Comparison of ENCODE assay signal across 8 mouse cellular contexts in the genomic region with DNA sequence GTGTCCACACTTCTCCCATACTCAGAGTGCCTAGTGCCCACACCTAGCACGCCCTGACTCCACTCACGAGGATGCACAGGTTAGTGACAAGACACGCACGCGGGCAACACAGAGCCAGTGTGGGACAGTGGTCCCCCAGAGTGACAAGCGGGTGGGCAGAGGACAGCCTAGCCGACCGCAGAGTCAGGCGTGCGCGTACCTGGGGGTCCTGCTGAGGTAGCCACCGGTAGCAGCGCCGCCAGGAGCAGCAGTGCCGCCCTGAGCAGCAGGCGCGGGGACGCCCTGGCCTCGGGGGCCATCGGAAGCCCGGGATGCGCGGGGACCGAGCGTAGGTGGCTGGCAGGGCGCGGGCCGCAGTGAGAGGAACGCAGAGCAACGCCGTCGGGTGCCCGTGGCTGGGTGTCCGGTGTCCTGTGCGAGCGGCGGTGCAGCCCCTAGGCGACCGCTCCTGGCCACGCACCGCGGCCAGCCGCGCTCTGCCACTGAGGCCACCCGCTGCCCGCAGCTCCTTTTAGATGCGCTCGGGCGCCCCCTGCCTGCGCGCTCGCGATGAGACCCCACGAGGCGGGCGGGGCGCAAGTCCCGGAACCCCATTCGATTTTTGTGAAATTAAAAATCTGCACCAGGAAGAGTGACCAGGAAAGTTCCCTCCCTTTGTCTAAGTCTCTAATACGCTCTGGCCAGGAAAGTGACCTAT. TPM values are rescaled to one million over a fixed set of nuclear protein-coding genes. Genes with fewer than 3 reads are reported as not detected.
DNase-seq lines count a peak whose midpoint lies in the region; ATAC-seq lines count a peak whose summit lies in the region.

TSS of gene Fndc1 (minus strand) at position 484 of the 697 bp plus-strand sequence.

- peak within 1 kb of the TSS; percentile 99 for H3K4me2 ChIP-seq in hindbrain, embryonic 13.5 days

- under 1% methylated on average over 60 of the region's 60 CpGs for WGBS in hindbrain, embryonic 13.5 days

- H3K27ac ChIP-seq in hindbrain, embryonic 13.5 days = no peak within 1 kb of the TSS

- peaks cover 10% of the 10 kb centered on the region for H3K4me1 ChIP-seq in hindbrain, embryonic 13.5 days (replicated peaks)
- H3K4me1 ChIP-seq in megakaryocyte, embryonic 14.5 days = peaks cover 15% of the 10 kb centered on the region

- intact Hi-C loops in left cerebral cortex, postnatal 25 days (cut with DNase I) = loop anchor here (2.0 kb wide), 2 partner anchors 230 to 382 kb away; no protein-coding TSS in a partner anchor

- peak; percentile 12 for DNase-seq in T-cell, adult 2 months (ENCODE audit: low spot score)
- DNase-seq in cerebellum, postnatal 14 days = peak; percentile 84 to 85
- peak; percentile 77 for DNase-seq in gastrocnemius, adult 18-20 months (ENCODE audit: low spot score)
- DNase-seq in left cerebral cortex, postnatal 25 days (ENCODE audit: low spot score in 2 of 2) = peak; percentile 32 to 68
- DNase-seq in right cerebral cortex, postnatal 4 days = peak; percentile 84
- DNase-seq in yolk sac, embryonic 10.5 days (ENCODE audit: low spot score) = no peak

- no peaks in the 10 kb centered on the region for H3K36me3 ChIP-seq in hindbrain, embryonic 13.5 days
- H3K36me3 ChIP-seq in megakaryocyte, embryonic 14.5 days (replicated peaks; ENCODE audit: low read length) = no peaks in the 10 kb centered on the region

- H3K9ac ChIP-seq in hindbrain, embryonic 13.5 days = peak within 1 kb of the TSS; percentile 82

- H3K27me3 ChIP-seq in hindbrain, embryonic 13.5 days = peaks cover 51% of the 10 kb centered on the region
- H3K27me3 ChIP-seq in megakaryocyte, embryonic 14.5 days (replicated peaks) = peaks cover 47% of the 10 kb centered on the region

- no peaks in the 10 kb centered on the region for H3K9me3 ChIP-seq in hindbrain, embryonic 13.5 days
- H3K9me3 ChIP-seq in megakaryocyte, embryonic 14.5 days = no peaks in the 10 kb centered on the region

- peak; percentile 69 for ATAC-seq in hindbrain, embryonic 13.5 days (ENCODE audit: low FRiP score)

- peak within 1 kb of the TSS; percentile 58 for H3K4me3 ChIP-seq in hindbrain, embryonic 13.5 days
- peak within 1 kb of the TSS; percentile 85 for H3K4me3 ChIP-seq in megakaryocyte, embryonic 14.5 days (replicated peaks)

RNA-seq across cellular contexts. Expression of gene Fndc1, which starts in this region (rescaled TPM):
- total RNA-seq in gastrocnemius, adult 18-20 months (2021) = 10 to 100 TPM; 29.8 to 33.9 TPM
- 4.5 and 4.7 TPM in 2 replicates for polyA plus RNA-seq in hindbrain, embryonic 13.5 days (2015; fragmentation: Nextera tagmentation; extraction: Ambion mirVana)
- total RNA-seq in left cerebral cortex, postnatal 25 days (2021) = 1 to 10 TPM; 5.9 to 7.0 TPM
- polyA plus RNA-seq in megakaryocyte, embryonic 14.5 days (2012; ENCODE audit: insufficient read depth, low replicate concordance) = 4.3 TPM in 1 of 2 replicates, not detected in the other
